Mouse (Mus musculus) adrenal gland, adult 8-10 months (tissue): ENCODE measurements around the gene Ern2. TPM values are rescaled to one million over a fixed set of nuclear protein-coding genes. Genes with fewer than 3 reads are reported as not detected.

Experiments
- DNase-seq: peaks from one replicate; pipeline ENCODE4 v3.0.0; 2022
- total RNA-seq, 4 experiments: library from RNA; stranded (reverse); gene quantifications; 2 replicates each; pipeline ENCODE4 v1.2.4; 2022

The Ern2 gene
- total RNA-seq: under 1 TPM; 0.15 to 0.43 (median 0.35) TPM

GRCm38 (mm10) chr7:122186043-122186442 is at the start of gene Ern2:
Gene Ern2 (minus strand): TSS chr7:122186207.
- DNase-seq: no peak

- DNase-seq: no peak
Measured at GRCm38 (mm10) chr7:122230866-122231265, 44.9 kb upstream of the Ern2 start.

GRCm38 (mm10) chr7:122229916-122230315 is 43.9 kb upstream of the Ern2 start:
- no peak for DNase-seq

GRCm38 (mm10) chr7:122229306-122229705 is 43.3 kb upstream of the Ern2 start:
- DNase-seq: no peak

- DNase-seq: no peak
Measured at GRCm38 (mm10) chr7:122226744-122227143, 40.7 kb upstream of the Ern2 start.

- DNase-seq: no peak
Measured at GRCm38 (mm10) chr7:122226020-122226742, 40.2 kb upstream of the Ern2 start.

GRCm38 (mm10) chr7:122219315-122219801 is 33.4 kb upstream of the Ern2 start, which contains the start of gene Chp2:
Gene Chp2 (plus strand): TSS chr7:122219496.
- peak; percentile 11 for DNase-seq

GRCm38 (mm10) chr7:122208276-122209021 is 22.4 kb upstream of the Ern2 start:
- DNase-seq: no peak

- DNase-seq: no peak
Measured at GRCm38 (mm10) chr7:122206121-122206520, 20.1 kb upstream of the Ern2 start.

- no peak for DNase-seq
Measured at GRCm38 (mm10) chr7:122203936-122204335, 17.9 kb upstream of the Ern2 start.

GRCm38 (mm10) chr7:122199296-122199695 is 13.3 kb upstream of the Ern2 start:
- DNase-seq: no peak

- peak; percentile 9 for DNase-seq
Measured at GRCm38 (mm10) chr7:122197306-122197705, 11.3 kb upstream of the Ern2 start.

GRCm38 (mm10) chr7:122196771-122197170 is 10.8 kb upstream of the Ern2 start:
- no peak for DNase-seq

- no peak for DNase-seq
Measured at GRCm38 (mm10) chr7:122193919-122194318, 7.9 kb upstream of the Ern2 start.

GRCm38 (mm10) chr7:122191097-122191496 is 5.1 kb upstream of the Ern2 start:
- no peak for DNase-seq

GRCm38 (mm10) chr7:122189484-122189883 is 3.5 kb upstream of the Ern2 start:
- no peak for DNase-seq

- no peak for DNase-seq
Measured at GRCm38 (mm10) chr7:122184569-122184968, 1.4 kb downstream of the Ern2 start.

GRCm38 (mm10) chr7:122180720-122181119 is 5.3 kb downstream of the Ern2 start:
- DNase-seq: no peak

- no peak for DNase-seq
Measured at GRCm38 (mm10) chr7:122171613-122172012, 14.4 kb downstream of the Ern2 start.

- DNase-seq: no peak
Measured at GRCm38 (mm10) chr7:122170705-122171104, 15.3 kb downstream of the Ern2 start.

GRCm38 (mm10) chr7:122167203-122167602 is 18.8 kb downstream of the Ern2 start:
- no peak for DNase-seq

GRCm38 (mm10) chr7:122163766-122164165 is 22.2 kb downstream of the Ern2 start:
- no peak for DNase-seq

- no peak for DNase-seq
Measured at GRCm38 (mm10) chr7:122160037-122160436, 26.0 kb downstream of the Ern2 start.
